Mouse (Mus musculus) B cell, adult (primary cell): Measurements from ENCODE around the gene 5730507C01Rik. TPM values are rescaled to one million over a fixed set of nuclear protein-coding genes. Genes with fewer than 3 reads are reported as not detected.

ENCODE experiments used
- total RNA-seq: library from RNA; stranded (reverse); gene quantifications from 4 replicates; pipeline ENCODE4 v1.2.4, GENCODE M21; 2023; ENCODE audit not compliant: inconsistent age

The 5730507C01Rik gene
- total RNA-seq: 0.42 to 0.63 TPM in 2 of 4 replicates, not detected in the others

DNA sequence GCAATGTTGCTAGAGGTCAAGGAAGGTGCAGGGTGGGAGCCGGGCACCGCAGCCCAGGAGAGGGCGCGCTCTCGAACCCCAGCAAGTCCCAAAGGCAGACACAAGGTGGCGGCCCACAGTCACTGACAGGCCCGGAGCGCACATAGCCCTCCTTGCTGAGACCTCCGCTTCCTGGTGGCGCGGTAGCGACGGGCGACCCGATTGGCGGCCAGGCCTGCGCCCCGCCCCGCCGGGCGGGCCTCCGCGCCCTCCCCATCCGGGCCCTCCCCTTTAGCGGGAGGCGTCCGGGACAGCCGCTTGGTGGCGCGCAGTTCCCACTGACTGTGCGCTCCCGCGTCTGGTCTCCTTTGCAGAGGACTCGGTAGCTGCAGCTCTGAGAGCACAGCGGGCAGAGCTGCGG lies at the start of gene 5730507C01Rik:
5730507C01Rik (plus strand) TSS at position 340 of the 400 bp plus-strand sequence.

